8 mouse cellular contexts compared by ENCODE assay signal in genomic region chr9:123457603-123458002, GRCm38 (mm10). TPM values are rescaled to one million over a fixed set of nuclear protein-coding genes. Genes with fewer than 3 reads are reported as not detected.
DNase-seq lines count a peak whose midpoint lies in the region; ATAC-seq lines count a peak whose summit lies in the region.

No protein-coding gene starts in this region.

- no peak overlapping the region for H3K4me2 ChIP-seq in heart, embryonic 11.5 days
- no peak overlapping the region for H3K4me2 ChIP-seq in embryonic facial prominence, embryonic 13.5 days

- H3K27ac ChIP-seq in heart, embryonic 11.5 days (ENCODE audit: low read depth, low read length) = peak overlapping the region; percentile 24; the same call in 1 of the 2 replicates
- H3K27ac ChIP-seq in embryonic facial prominence, embryonic 13.5 days = peak overlapping the region; percentile 35; the same call in 1 of the 2 replicates

- H3K4me1 ChIP-seq in heart, embryonic 11.5 days (ENCODE audit: control insufficient read depth, insufficient read depth, low read length) = peaks cover 11% of the 10 kb centered on the region
- H3K4me1 ChIP-seq in embryonic facial prominence, embryonic 13.5 days = no peaks in the 10 kb centered on the region

- H3K4me3 ChIP-seq in heart, embryonic 11.5 days (ENCODE audit: low read depth, low read length) = no peak overlapping the region
- no peak overlapping the region for H3K4me3 ChIP-seq in embryonic facial prominence, embryonic 13.5 days

- H3K36me3 ChIP-seq in heart, embryonic 11.5 days (ENCODE audit: control insufficient read depth, insufficient read depth, low read length) = peaks cover 3% of the 10 kb centered on the region; the same call in 1 of the 2 replicates
- H3K36me3 ChIP-seq in embryonic facial prominence, embryonic 13.5 days = peaks cover 40% of the 10 kb centered on the region

- no peak for DNase-seq in heart, adult 9 months (ENCODE audit: low spot score in 2 of 2)
- peak; percentile 44 for DNase-seq in MN1 (ENCODE audit: low spot score)
- peak; percentile 45 to 68 for DNase-seq in kidney, postnatal 36 days
- no peak for DNase-seq in thymus, adult 18-20 months
- DNase-seq in thymus, postnatal 4 days = no peak
- DNase-seq in urinary bladder, adult 18-20 months (ENCODE audit: low spot score in 2 of 2) = no peak

- no peaks in the 10 kb centered on the region for H3K9me3 ChIP-seq in heart, embryonic 11.5 days (replicated peaks; ENCODE audit: control insufficient read depth, low read length)
- H3K9me3 ChIP-seq in embryonic facial prominence, embryonic 13.5 days = peaks cover 3% of the 10 kb centered on the region

- H3K27me3 ChIP-seq in heart, embryonic 11.5 days (ENCODE audit: control insufficient read depth, insufficient read depth, low read length) = no peaks in the 10 kb centered on the region
- H3K27me3 ChIP-seq in embryonic facial prominence, embryonic 13.5 days = no peaks in the 10 kb centered on the region

- 49% methylated on average over 2 of the region's 2 CpGs for WGBS in heart, embryonic 11.5 days (ENCODE audit: insufficient replicate concordance)
- WGBS in embryonic facial prominence, embryonic 13.5 days = 48% methylated on average over 2 of the region's 2 CpGs

- no peak overlapping the region for H3K9ac ChIP-seq in heart, embryonic 11.5 days (ENCODE audit: low read depth, low read length)
- H3K9ac ChIP-seq in embryonic facial prominence, embryonic 13.5 days = no peak overlapping the region

- no peak for ATAC-seq in heart, embryonic 11.5 days (replicated peaks; ENCODE audit: insufficient number of reproducible peaks, low FRiP score, low TSS enrichment)
- no peak for ATAC-seq in embryonic facial prominence, embryonic 13.5 days (ENCODE audit: insufficient number of reproducible peaks, insufficient read depth, low FRiP score, low TSS enrichment, low read depth)

RNA-seq across cellular contexts. Expression of gene Limd1, which starts 20.9 kb away (rescaled TPM):
- 30.9 and 32.4 TPM in 2 replicates for polyA plus RNA-seq in heart, embryonic 11.5 days (2014; fragmentation: Nextera tagmentation; extraction: Ambion mirVana)
- 47.0 and 50.2 TPM in 2 replicates for polyA plus RNA-seq in embryonic facial prominence, embryonic 13.5 days (2015; fragmentation: Nextera tagmentation; extraction: Ambion mirVana)

Comparison
In these comparisons a context has a peak if more than half of its experiments do, and no peak if none do; other contexts are left out.
1. DNase-seq: peak in MN1 (single experiment) and kidney, postnatal 36 days (2 of 2); none in heart, adult 9 months (0 of 2), thymus, adult 18-20 months (0 of 2), thymus, postnatal 4 days (single experiment) and urinary bladder, adult 18-20 months (0 of 2).